Mouse (Mus musculus) kidney, postnatal 14 days (tissue): ENCODE results near the gene Hist1h4i.
A peak's percentile ranks its signal among the peaks of the same experiment; 100 is the strongest.
"Not testable (repeated sequence)": the region's sequence is repeated elsewhere in the genome, so short reads cannot be mapped to it uniquely, and the experiment has no call there.

ENCODE experiments used
- DNase-seq: peaks from one replicate; pipeline ENCODE4 v3.0.0; 2022; ENCODE audit warnings: mixed read lengths

The Hist1h4i gene

DNA sequence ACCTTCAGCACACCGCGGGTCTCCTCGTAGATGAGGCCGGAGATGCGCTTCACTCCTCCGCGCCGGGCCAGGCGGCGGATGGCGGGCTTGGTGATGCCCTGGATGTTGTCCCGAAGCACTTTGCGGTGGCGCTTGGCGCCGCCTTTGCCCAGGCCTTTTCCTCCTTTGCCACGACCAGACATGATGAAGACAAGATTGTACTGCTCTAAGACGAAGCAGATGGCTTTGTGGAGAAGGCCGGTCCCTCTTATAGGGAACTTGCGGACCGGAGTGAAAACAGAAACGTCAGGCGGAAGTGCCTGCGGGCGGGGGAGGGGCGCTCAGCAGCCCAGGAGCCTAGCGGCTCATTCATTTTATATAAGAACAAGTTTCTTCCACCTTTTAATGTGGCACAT lies at the start of gene Hist1h4i:
Gene Hist1h4i, minus strand, starts transcription at position 221 of the 395 bp plus-strand sequence.
- DNase-seq, result peak; percentile 95

DNA sequence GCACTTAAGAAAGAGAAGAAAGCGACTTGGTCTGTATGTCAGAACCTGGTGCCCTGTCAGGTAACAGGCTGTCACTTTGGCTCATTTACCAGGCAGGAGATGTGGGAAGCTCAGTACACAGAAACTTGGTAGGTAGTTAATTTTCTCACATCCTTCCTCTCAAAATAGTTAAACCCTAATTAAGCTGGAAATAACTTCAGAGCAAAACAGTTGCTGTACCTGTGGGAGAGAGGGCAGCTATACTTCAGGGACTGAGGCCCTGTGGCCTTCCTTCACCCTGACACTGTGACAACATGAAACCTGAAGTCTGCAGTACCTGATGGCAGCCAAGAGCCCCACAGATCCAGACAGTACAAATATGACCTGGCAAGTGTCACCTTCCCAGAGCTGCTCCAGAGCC lies 43.0 kb upstream of the Hist1h4i start, which contains the start of gene Vmn1r188:
Gene Vmn1r188, plus strand, starts transcription at position 301 of the 400 bp plus-strand sequence.
- not testable (repeated sequence) for DNase-seq

DNA sequence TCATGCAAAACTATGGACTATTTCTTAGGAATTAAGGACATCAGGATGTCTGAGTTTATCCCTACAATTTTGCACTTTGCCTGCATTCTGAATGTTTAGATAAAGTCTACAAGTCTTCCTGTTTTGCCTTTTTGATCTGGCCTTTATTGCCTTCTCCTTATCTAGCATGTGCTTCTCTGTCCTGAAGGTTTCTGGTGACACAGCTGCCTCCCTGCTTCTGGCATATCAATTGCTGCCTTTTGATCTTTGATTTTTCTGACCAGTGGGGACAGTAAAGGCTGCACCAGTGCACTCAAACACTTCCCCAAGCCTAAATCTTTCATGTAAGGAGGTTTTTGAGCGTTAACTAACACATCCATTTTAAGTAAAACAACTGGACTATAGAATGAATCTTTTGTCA lies 22.3 kb upstream of the Hist1h4i start:
- no peak for DNase-seq

DNA sequence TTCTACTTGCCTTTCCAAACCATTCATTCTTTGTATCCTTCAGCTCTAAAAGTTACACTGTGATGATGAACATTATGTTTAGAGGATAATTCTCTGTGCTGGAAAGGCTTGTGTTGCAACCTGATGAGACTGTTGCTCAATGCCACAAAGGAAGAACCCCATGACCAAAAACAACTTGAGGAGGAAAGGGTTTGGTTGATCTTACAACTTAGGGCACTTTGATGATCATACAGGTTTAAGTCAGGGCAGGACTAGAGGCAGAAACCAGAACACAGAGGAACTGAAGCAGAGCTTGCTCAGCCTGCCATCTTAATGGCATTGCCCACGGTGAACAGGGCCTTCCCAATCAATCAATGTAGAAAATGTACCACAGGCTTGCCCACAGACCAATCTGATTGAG lies 20.3 kb upstream of the Hist1h4i start:
- DNase-seq, result no peak

DNA sequence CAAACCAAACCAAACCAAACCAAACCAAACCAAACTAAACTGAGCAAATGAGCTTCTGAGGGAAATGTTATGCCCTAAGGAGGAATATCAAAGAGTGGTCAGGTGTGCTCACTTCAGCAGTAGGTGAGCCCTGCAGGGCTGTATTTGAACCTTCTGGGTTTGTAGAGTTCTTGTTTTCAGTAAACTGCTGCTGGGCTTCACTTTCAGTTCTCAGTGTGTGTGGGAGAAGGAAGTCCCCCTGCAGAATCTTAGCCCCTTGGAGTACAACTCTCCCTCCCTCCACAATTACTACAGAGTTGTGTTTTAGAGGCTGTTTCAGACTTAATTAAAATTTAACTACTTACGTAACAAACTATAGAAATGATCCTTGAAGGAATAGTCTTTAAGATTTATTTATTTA lies 12.6 kb upstream of the Hist1h4i start:
- DNase-seq, result no peak

DNA sequence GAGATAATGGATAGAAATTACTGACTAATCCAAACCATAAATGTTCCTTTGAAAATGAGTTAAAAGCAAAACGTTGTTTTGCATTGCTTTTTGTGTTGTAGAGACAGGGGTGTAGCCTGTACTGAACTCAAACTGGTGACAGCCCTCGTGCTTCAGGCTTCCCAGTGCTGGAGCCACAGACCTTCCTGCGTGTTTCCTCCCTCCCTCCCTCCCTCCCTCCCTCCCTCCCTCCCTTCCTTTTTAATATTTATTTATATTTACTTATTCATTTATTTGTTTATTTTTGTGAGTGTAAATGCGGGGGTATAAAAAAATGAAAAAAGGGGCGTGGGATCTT lies 10.3 kb upstream of the Hist1h4i start:
- no peak for DNase-seq

DNA sequence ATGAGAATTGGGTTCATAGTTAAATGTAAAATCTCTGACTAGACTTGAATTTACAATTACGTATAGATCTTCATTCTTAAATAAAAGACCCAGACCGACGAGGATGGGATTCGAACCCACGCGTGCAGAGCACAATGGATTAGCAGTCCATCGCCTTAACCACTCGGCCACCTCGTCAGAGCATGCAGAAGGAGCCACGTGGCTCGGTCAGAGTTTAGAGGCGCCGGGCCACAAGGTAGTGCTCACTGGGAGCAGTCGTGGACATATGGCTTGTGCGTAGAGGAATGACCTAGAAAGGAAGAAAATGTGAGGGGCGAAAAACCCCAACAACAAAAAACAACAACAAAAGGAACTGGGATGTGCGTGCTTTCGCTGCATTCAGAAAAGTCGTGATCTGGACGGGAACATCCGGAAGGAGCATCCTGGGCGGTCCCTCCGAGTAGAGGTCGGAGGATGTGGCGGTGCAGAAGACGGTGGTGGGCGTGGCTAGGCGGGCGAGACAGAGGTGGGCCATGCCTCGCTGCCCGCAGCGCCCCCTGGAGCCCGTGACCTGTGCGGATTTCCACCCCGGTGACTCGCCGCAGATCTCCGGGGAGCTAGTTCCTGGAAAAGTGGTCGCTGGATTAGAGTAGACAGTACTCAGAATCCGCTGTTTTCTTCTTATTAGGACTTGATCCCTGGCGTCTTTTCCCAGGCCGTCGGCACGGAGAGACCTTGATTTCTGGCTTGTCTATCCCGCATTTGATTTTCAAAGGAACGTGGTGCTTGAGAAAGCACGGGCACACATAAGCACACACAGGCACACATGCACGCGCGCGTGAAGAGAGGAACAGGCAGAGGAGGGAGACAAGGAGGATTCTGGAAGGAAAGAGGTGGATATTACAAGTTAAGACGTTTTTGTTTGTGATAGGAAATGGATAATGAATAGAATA lies 9.7 kb upstream of the Hist1h4i start:
- peak; percentile 91 for DNase-seq

DNA sequence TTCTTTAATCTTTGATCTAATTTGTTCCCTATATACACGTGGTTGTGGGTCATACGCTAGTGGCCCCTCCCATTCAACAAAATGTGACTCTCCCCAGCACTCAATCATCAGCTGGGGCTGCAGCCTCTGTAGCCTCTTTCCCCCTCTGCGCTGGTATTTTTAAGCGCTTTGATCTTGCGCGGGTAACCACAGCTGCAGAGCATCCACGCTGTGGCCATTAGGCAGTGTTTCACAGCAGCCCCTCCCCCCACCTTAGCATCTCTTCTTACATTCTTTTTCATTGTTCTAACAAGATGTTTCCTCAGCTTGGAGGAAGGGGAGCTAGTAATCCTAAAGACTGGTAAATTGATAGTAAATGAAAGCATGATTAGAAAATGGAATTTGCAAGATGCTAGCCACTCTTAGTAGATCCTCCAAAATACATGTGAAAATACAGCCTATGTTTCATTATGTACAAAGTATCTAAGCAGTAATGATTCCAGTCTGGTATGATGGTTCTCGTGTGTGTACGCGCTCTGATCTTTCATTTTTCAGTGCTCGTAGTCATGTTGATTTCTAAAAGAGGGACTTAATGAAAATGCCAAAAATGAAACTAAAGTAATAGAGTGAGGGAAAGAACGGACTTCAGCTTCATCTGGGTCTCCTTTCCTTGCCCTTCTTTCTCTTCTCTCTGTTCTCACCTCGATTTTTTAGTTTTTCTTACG lies 8.7 kb upstream of the Hist1h4i start:
- no peak for DNase-seq

DNA sequence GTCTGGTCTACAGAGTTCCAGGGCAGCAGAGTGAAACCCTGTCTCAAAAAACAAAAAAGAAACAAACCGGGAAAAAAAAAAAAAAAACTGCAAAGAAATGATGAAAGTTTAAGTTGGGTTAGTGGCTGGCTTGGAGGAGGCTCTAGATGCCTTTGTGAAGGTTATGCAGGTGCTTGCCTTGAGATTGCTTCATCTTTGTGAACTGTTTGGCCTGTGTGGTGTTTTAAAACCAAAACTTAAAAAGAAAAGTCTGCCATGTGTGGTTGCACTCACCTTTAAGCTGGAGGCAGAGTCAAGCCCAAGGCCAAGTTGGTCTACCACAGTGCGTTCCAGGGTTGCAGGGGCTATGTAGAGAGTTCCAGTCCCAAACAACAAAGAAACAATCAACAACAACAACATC lies 7.9 kb upstream of the Hist1h4i start:
- no peak for DNase-seq

DNA sequence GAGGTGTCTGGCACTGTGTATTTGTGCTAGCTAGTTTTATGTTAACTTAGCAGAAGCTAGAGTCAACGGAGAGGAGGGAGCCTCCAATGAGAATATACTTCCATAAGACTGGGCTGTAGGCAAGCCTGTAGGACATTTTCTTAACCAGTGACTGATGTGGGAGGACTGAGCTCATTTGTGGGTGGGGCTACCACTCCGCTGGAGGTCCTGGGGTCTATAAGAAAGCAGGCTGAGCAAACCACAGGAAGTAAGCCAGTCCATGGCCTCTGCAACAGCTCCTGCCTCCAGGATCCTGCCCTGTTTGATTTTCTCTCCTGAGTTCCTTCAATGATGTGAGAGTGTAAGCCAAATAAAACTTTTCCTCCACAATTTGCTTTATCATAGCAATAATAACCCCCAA lies 4.1 kb upstream of the Hist1h4i start:
- DNase-seq, result no peak

DNA sequence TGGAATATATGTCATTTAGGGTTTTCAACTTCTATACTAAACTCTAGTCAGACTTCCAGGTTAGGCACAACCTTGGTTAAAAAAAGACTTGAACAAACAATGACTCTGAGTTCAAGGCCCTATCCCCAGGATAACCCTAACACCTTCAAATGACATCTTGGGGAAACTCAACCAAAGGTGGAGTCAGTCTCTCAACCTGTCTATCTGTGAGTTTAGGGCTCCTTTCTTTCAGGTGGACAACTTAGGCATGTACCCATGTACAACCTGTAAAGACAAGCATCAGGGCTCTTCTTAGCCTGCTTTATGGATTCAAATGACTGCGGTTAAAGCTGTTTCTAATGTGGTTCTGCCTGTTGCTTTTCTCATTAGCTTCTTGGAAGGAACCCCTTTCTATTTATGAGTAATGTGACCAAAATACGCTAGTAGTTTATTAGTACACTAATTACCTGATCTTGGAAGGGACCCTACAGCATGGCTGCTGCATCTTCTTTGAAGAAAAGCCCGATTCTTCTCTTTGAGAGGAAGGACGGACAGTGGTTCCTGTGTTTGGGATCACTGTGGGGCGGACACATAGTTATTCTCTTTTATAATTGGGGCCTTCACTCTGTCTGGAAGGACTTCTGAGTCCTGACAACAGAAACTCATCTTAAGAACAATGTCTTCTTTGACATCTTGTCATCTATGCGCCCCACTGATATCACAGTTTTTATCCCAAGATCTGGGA lies 3.4 kb upstream of the Hist1h4i start:
- no peak for DNase-seq

DNA sequence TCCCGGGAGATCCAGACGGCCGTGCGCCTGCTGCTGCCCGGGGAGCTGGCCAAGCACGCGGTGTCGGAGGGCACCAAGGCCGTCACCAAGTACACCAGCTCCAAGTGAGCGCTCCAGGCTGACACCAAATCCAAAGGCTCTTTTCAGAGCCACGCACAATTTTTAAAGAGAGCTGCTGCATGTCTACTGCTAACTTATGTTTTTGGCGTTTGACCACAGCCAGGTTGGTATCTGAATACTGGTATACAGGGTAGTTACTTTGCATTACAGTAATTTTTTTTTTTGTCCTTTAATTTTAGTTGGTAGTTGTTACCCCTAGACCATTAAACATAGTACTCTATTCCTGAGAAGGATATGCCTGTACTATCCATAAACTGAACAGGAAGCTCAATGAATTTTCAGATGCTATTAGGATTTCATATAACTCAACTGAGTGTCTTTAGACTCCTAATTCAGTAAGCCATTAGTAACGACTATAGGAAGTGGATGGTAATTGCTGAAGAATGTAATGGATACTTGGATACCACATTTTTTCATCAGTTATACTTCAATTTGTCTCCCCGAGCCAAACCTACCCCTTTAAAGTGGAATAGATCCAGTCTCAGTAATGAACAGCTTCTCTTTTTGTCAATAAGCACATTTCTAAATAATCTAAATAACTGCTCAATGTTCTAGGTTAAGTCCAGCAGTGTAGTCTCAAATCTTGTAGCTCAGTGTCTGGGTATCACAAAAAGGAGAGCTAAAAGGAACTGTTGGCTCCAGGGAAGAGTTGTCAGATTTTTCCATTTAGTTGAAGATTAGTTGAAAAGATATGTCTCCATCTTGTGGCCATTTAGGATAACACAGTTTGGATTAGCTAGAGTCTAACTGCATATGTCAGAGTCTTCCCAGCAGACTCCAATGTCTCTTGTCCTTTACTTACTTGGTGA lies 2.6 kb upstream of the Hist1h4i start:
- DNase-seq, result peak; percentile 28

DNA sequence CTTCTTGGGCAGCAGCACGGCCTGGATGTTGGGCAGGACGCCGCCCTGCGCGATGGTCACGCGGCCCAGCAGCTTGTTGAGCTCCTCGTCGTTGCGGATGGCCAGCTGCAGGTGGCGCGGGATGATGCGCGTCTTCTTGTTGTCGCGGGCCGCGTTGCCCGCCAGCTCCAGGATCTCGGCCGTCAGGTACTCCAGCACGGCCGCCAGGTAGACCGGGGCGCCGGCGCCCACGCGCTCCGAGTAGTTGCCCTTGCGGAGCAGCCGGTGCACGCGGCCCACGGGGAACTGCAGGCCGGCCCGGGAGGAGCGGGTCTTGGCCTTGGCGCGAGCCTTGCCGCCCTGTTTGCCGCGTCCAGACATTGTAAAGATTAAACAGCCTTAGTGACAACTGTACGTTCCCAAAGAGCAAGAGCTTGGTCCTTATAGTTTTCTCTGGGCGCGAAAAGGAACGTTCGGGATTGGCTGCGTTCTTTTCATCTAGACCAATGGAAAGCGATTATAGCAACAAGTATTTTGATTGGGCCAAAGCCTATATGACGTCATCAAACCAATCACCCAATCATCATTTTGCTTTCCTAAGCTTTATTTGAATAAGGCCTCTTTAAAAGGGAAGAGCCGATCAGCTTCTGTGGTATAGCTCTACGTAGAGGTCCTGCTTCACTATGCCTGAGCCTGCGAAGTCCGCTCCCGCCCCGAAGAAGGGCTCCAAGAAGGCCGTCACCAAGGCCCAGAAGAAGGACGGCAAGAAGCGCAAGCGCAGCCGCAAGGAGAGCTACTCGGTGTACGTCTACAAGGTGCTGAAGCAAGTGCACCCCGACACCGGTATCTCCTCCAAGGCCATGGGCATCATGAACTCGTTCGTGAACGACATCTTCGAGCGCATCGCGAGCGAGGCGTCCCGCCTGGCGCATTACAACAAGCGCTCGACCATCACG lies 1.7 kb upstream of the Hist1h4i start, which contains the start of the genes Hist1h2ag and Hist1h2bj:
Gene Hist1h2ag, minus strand, starts transcription at position 377 of the 935 bp plus-strand sequence.
Gene Hist1h2bj, plus strand, starts transcription at position 647 of the 935 bp plus-strand sequence.
- peak; percentile 95 for DNase-seq

DNA sequence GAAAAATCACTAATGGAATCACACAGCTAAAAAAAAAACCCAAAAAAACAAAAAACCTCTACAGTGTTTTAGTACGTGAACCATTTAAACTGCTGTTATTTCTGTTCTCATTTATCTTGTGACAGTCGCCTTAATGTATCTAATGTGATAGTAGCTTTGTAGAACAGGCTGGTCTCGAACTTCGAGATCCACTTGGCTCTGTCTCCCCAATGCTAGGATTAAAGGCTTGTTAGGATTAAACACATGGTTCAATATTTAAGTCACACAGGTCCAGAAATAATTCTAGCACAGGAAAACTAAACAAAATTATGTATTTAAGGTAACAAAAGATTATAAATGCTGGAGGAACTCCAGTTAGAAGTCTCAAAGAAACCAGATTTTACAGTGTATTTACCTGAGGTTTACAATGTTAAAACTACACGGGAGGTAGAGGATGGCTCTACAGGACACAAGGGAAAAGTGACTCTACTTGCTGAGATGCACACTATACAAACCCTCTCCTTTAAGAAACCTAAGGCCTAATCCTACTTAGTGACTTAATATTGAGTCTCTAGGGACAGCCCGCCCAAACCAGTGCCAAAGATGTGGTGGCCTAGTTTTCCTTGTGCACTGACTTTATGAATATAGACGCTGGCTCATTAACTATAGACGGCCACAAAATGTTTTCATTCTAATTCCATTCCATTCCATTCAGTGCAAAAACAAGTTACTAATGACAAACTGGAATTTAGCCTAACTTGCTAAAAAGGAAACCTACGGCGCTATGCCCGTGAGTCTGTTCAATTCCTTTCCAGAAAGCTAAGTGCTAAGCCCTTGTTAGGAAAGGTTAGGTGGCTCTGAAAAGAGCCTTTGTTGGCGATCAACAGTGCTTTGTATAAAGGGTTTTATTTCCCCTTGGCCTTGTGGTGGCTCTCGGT lies 747 bp upstream of the Hist1h4i start:
- DNase-seq, result no peak

DNA sequence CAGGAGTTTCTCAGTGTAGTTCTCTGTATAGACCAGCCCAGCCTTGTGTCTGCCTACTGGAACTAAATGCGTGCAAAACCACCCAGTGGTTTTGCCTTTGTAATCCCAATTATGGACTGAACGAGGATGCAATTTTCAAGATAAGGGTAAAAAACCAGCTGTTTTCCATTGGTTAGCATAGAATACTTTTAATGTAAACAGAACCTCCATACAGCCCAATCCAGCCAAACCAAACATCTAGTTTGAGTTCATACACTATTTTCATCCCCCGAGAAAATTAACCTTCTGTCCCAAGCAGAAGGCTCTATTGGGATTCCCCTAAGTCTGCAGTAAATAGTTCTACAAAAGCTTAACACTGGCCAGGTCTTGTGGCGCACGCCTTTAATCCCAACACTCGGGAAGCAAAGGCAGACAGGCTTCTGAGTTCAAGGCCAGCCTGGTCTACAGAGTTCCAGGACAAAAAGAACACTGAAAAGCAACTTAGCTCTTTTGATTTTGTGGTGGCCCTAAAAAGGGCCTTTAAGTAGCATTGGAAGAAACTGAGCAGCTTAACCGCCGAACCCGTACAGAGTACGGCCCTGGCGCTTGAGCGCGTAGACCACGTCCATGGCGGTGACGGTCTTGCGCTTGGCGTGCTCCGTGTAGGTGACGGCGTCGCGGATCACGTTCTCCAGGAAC lies 559 bp downstream of the Hist1h4i start:
- no peak for DNase-seq

DNA sequence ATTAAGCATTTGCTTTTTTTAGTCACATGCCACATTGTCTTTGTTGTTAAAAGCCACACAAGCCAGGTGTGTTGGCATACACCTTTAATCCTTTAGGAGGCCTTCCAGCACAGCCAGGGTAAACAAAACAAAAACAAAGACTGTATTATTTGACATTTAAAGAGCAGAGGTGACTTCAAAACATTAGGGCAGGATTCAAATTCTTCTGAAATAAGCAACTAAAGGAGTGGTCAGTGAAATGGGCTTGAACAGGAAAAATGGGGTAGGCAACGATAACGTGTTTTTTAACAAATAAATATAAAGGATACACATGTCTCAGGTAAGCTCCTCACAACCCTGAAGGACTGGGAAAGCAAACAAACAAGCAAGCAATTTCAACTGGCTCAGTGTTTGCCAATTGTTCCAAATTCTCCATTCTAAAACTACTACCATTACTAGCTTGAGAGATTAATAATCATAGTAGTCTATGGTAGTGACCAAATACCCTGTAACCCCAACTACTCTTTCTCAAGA lies 1.2 kb downstream of the Hist1h4i start:
- no peak for DNase-seq

DNA sequence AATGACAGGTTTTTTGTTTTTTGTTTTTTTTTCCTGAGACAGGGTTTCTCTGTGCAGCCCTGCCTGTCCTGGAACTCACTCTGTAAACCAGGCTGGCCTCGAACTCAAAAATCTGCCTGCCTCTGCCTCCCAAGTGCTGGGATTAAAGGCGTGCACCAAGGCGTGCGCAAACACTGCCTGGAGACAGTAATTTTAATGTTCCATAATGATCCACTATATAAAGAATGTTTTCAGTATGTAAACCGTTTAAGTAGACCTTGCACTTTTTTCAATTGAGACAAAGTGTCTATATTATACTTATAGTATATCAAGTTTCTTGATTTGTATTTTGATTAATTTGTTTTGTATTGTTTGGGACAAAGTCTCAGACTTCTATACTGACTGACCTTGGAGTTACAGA lies 1.8 kb downstream of the Hist1h4i start:
- no peak for DNase-seq

DNA sequence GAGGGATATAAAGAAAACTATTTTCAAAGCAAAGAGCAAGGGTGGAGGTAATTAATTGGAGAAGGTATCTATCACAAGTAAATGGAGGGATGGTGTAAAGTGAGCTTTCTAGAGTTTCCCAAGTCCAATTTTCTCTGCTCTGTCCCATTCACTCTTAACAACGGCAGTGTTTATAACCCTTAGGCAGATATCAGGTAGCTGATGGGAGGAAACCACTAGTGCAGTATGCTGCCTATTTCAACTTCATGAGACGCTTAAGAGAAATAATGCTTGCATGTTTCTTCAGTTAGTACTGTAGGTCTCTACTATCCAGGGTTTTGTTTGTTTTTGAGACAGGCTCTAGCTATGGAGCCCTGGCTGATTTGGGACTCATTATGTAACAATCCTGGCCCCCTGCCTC lies 3.7 kb downstream of the Hist1h4i start:
- no peak for DNase-seq

DNA sequence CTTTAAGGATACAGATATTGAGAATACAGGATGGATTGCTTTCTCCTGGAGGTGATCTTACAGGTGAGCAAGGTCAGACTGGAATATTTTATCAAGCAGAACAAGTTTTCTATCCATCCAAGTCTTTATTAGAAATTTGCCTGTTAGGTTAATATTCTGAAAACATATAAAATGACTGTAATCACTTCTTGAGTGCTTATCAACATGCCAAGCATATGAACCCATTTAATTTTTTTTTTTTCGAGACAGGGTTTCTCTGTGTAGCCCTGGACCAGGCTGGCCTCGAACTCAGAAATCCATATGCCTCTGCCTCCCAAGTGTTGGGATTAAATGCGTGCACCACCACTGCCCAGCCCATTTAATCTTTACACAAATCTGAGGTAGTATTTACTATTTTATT lies 4.2 kb downstream of the Hist1h4i start:
- no peak for DNase-seq
